Mouse (Mus musculus) left cerebral cortex, postnatal 10 days (tissue): ENCODE results near the gene Etnppl. TPM values are rescaled to one million over a fixed set of nuclear protein-coding genes. Genes with fewer than 3 reads are reported as not detected.

Experiments
- DNase-seq, 2 experiments: peaks; one replicate each; pipeline ENCODE4 v3.0.0; 2021 to 2022; ENCODE audit warnings: low spot score in 2 of 2, mixed read lengths in 1 of 2; ENCODE audit errors: extremely low spot score in 1 of 2
- intact Hi-C: fragments of 180-260 bp; cut with DNase I; formaldehyde crosslinking; loops from one replicate; pipeline ENCODE4 v1.15.1; 2025
- total RNA-seq, 2 experiments: library from RNA; stranded (reverse); gene quantifications; 2 replicates each; pipeline ENCODE4 v1.2.3; 2021

The Etnppl gene
- total RNA-seq, 2 experiments from 2014 or later: 0.28 TPM; not detected in 1

GRCm38 (mm10) chr3:130660619-130661018 is 43.4 kb downstream of the Etnppl start:
- intact Hi-C loops: no loop called here
- DNase-seq: no peak

GRCm38 (mm10) chr3:130662496-130662895 is 45.2 kb downstream of the Etnppl start:
- DNase-seq: no peak
- intact Hi-C loops: no loop called here

- DNase-seq: no peak
- intact Hi-C loops: no loop called here
These were observed 54.0 kb downstream of the Etnppl start for GRCm38 (mm10) chr3:130671291-130671690.

GRCm38 (mm10) chr3:130677671-130678460 is 60.6 kb downstream of the Etnppl start:
- intact Hi-C loops: no loop called here

GRCm38 (mm10) chr3:130681226-130681625 is 64.0 kb downstream of the Etnppl start:
- no peak for DNase-seq
- intact Hi-C loops: no loop called here

More at GRCm38 (mm10) chr3:130677671-130678460, 60.6 kb downstream of the Etnppl start:
- DNase-seq: no peak

- no peak for DNase-seq
- intact Hi-C loops: no loop called here
These were observed 64.9 kb downstream of the Etnppl start for GRCm38 (mm10) chr3:130682183-130682582.

GRCm38 (mm10) chr3:130683836-130684235 is 66.6 kb downstream of the Etnppl start:
- intact Hi-C loops: no loop called here
- DNase-seq: no peak

- no peak for DNase-seq
- intact Hi-C loops: no loop called here
These were observed 67.2 kb downstream of the Etnppl start for GRCm38 (mm10) chr3:130684276-130685013.

- no peak for DNase-seq
- intact Hi-C loops: no loop called here
These were observed 67.7 kb downstream of the Etnppl start for GRCm38 (mm10) chr3:130685014-130685366.

GRCm38 (mm10) chr3:130687051-130687450 is 69.8 kb downstream of the Etnppl start:
- intact Hi-C loops: no loop called here
- DNase-seq: no peak

Other genes starting within 250 kb of the Etnppl start
- gene Ostc, start 92.0 kb downstream of the Etnppl start, total RNA-seq: 10 to 100 TPM; 70.3 to 75.6 TPM
- gene Rpl34, start 113.0 kb downstream of the Etnppl start, total RNA-seq: 100 to 1,000 TPM; 368 to 394 TPM